Mouse (Mus musculus) limb, embryonic 15.5 days (tissue): ENCODE results near the gene Gm28374. TPM values are rescaled to one million over a fixed set of nuclear protein-coding genes. Genes with fewer than 3 reads are reported as not detected.
A peak's percentile ranks its signal among the peaks of the same experiment; 100 is the strongest.
"Not testable (repeated sequence)": the region's sequence is repeated elsewhere in the genome, so short reads cannot be mapped to it uniquely, and the experiment has no call there.

ENCODE experiments used
- ATAC-seq: fragments of 200-750 bp; cut with Nextera tagmentation; 2 replicates; pipeline ENCODE4 v1.8.0; 2017; ENCODE audit warnings: low read depth, moderate TSS enrichment; ENCODE audit not compliant: insufficient number of reproducible peaks, low FRiP score, low TSS enrichment
- H3K27ac ChIP-seq: fragments of 300-500 bp; sonication (generic); 2 replicates; pipeline ENCODE4 v1.5.1; 2015; ENCODE audit warnings: moderate library complexity, mild to moderate bottlenecking, inconsistent platforms
- H3K27me3 ChIP-seq: fragments of 300-500 bp; sonication (generic); 2 replicates; pipeline ENCODE4 v1.6.1; 2015; ENCODE audit warnings: inconsistent platforms
- H3K36me3 ChIP-seq: fragments of 300-500 bp; sonication (generic); 2 replicates; pipeline ENCODE4 v1.6.1; 2015; ENCODE audit warnings: inconsistent platforms
- H3K4me1 ChIP-seq: fragments of 300-500 bp; sonication (generic); 2 replicates; pipeline ENCODE4 v1.6.1; 2015; ENCODE audit warnings: inconsistent platforms
- H3K4me2 ChIP-seq: fragments of 300-500 bp; sonication (generic); 2 replicates; pipeline ENCODE4 v1.6.1; 2015; ENCODE audit warnings: mild to moderate bottlenecking, inconsistent platforms
- H3K4me3 ChIP-seq: fragments of 300-500 bp; sonication (generic); 2 replicates; pipeline ENCODE4 v1.5.1; 2015; ENCODE audit warnings: mild to moderate bottlenecking, inconsistent platforms
- H3K9ac ChIP-seq: fragments of 300-500 bp; sonication (generic); 2 replicates; pipeline ENCODE4 v1.6.1; 2015; ENCODE audit warnings: inconsistent platforms
- H3K9me3 ChIP-seq: fragments of 300-500 bp; sonication (generic); 2 replicates; pipeline ENCODE4 v1.6.1; 2016; ENCODE audit warnings: inconsistent platforms
- WGBS: fragments of 180-500 bp; shearing (Covaris S2); methylation state at CpG from one replicate; pipeline ENCODE4 v1.1.7; 2015; 5-methylcytosine and 5-hydroxymethylcytosine counted together
- polyA plus RNA-seq: library from polyadenylated mRNA; unstranded; fragments of >200 nt; fragmentation: Nextera tagmentation; extraction: Ambion mirVana; gene quantifications from 2 replicates; pipeline ENCODE4 v1.2.1, GENCODE M21; 2015

Gm28374 gene
- polyA plus RNA-seq: 1.8 and 1.9 TPM in 2 replicates

DNA sequence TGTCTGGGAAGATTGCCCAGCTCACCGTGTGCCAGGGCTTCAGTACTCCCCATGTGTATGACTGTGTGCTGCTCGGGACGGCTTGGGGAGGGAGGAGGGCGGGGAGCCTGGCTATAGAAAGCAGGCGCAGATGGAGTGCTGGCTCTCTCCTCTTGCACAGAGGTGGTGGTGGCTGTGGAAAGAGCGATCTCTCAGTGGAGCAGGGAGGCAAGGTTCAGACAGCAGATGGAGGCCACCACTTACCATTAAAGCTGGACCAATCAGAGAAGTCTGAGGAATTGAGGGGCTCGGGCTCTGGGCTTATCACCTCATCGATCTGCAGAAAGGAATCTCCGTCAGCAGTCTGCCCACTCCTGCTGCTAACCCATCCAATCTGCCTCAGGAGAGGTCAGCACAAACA is at the start of gene Gm28374:
Gm28374 (minus strand) TSS at position 101 of the 400 bp plus-strand sequence.
- H3K27ac ChIP-seq: no peak within 1 kb of the TSS
- H3K9ac ChIP-seq: no peak within 1 kb of the TSS
- WGBS: 89% methylated on average over 9 of the region's 9 CpGs
- H3K36me3 ChIP-seq: peaks cover 41% of the 10 kb centered on the region
- ATAC-seq: no peak
- H3K4me3 ChIP-seq: no peak within 1 kb of the TSS
- H3K9me3 ChIP-seq: no peaks in the 10 kb centered on the region
- peaks cover 22% of the 10 kb centered on the region for H3K4me1 ChIP-seq
- H3K4me2 ChIP-seq: no peak within 1 kb of the TSS
- H3K27me3 ChIP-seq: no peaks in the 10 kb centered on the region

DNA sequence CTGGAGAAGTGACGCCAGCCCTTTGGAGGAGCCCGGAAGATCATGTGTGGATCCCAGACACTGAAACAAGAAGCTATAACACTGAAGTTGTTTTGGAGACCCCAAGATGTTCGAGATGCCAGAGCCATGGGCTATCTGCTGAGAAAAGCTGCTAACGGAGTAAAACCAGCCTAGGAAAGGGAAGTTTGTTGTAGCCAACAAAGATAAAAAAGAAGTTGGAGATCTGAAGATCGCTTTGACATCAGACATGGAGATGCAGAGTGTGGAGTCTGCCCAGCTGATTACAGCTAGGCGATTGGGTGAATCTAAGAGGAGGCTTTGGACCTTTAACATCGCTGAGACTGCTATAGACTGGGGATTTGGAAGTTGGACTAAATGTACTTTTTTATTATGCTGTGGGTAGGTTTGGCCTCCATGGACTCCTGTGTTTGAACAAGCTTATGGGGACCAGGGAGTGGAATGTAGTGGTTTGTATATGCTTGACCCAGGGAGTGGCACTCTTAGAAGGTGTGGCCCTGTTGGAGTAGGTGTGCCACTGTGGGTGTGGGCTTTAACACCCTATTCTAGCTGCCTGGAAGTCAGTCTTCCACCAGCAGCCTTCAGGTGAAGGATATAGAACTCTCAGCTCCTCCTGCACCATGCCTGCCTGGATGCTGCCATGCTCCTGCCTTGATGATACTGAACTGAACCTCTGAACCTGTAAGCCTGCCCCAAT is 48.5 kb upstream of the Gm28374 start:
- H3K4me3 ChIP-seq, ATAC-seq, H3K4me1 ChIP-seq, H3K9ac ChIP-seq, H3K4me2 ChIP-seq, H3K27ac ChIP-seq, H3K9me3 ChIP-seq, H3K27me3 ChIP-seq: not testable (repeated sequence)
- peaks cover 16% of the 10 kb centered on the region for H3K36me3 ChIP-seq
- 70% methylated on average over 7 of the region's 7 CpGs for WGBS

DNA sequence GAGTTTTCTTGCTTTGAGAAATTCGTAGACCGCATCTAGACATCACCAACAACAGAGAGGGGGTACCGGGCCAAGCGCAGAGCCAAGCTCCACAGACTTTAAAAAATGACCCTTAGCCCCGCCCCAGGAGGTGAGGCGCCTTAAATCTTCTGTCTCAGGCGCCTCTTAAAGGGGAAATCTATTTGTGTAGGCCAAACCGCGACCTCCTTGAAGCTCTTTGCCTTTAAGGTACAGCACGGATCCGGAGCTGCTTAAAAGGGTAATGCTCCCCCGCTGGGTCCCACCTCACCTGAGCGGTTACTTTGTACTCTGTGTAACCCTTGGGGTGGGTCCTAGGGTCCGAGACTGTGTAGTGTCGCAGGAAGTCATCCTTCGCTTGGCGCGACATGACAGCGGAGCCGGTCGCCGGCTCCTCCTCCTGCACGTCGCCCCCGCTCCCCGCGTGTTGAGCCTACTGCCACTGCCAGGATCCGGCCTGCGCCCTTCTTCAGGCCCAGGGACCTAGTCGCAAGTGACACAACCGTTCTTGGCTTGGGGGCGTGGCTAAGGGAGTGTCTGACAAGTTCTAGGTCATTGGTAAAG is 45.8 kb upstream of the Gm28374 start, which contains the start of gene Snx15:
Snx15 (minus strand) TSS at position 545 of the 582 bp plus-strand sequence.
- peaks cover 6% of the 10 kb centered on the region; the same call in 1 of the 2 replicates for H3K4me1 ChIP-seq
- no peaks in the 10 kb centered on the region for H3K36me3 ChIP-seq
- H3K4me2 ChIP-seq: peak within 1 kb of the TSS; percentile 58
- no peaks in the 10 kb centered on the region for H3K9me3 ChIP-seq
- peak within 1 kb of the TSS; percentile 63 for H3K4me3 ChIP-seq
- ATAC-seq: peak; percentile 90
- WGBS: under 1% methylated on average over 32 of the region's 32 CpGs
- H3K9ac ChIP-seq: peak within 1 kb of the TSS; percentile 64
- no peaks in the 10 kb centered on the region for H3K27me3 ChIP-seq
- H3K27ac ChIP-seq: peak within 1 kb of the TSS; percentile 94

DNA sequence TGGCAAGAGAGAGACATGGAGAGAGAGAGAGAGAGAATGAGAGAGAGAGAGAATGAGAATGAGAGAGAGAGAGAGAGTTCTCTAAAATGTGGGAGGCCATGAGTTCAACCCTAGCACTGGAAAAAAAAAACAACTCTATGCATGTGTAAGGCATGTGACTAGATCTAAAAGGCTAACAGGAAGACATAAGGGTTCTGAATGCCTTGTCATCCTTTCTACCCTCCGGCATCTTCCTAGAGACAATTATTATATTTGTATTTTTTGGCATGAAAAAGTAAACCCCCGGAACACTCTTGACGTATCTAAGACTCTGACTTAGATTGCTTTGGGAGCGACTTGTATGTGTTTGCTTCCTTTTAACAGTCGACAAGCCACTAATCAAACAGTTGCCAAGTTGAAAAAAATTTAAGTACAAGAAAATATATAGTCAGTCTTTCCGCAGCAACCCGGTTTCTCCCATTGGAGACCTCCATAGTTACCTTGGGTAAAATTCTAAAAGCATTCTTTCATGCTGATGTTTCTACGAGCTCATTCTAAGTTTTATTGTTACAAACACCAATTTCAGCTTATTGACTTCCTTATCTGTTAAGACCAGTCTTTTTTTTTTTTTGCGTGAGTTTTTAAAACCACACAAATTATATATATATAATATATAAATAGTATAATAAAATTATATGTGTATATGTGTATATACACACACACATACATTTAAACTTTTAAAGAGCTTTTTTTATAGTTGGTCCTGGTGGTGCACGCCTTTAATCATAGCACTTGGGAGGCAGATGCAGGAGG is 44.9 kb upstream of the Gm28374 start:
- Histone ChIP-seq H3K4me3 (peak overlapping the region; percentile 63), H3K4me1 (peaks cover 6% of the 10 kb centered on the region; the same call in 1 of the 2 replicates), H3K27ac (peak overlapping the region; percentile 94; the same call in 1 of the 2 replicates), H3K9me3 (no peaks in the 10 kb centered on the region), H3K27me3 (no peaks in the 10 kb centered on the region), H3K36me3 (no peaks in the 10 kb centered on the region), H3K4me2 (peak overlapping the region; percentile 58), H3K9ac (no peak overlapping the region)
- WGBS: 66% methylated on average over 10 of the region's 10 CpGs
- no peak for ATAC-seq

DNA sequence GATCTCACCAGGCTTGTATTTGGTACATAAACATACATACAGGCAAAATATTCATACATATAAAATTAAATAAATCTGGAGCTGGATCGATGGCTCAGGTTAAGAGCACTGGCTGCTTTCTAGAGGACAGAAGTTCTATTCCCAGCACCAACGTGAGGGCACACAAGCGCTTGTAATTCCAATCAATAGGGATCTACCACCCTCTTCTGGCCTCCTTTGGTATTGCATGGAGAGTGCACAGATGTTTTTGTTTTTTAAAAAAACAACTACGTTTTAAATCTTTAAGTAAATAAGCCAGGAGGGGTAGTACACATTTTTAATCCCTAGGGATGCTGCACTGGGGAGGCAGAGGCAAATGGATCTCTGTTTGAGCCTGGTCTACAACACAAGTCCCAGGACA is 44.2 kb upstream of the Gm28374 start:
- Histone ChIP-seq H3K27ac (no peak overlapping the region), H3K4me2 (no peak overlapping the region), H3K4me1 (peaks cover 8% of the 10 kb centered on the region; the same call in 1 of the 2 replicates), H3K9me3 (no peaks in the 10 kb centered on the region), H3K9ac (no peak overlapping the region), H3K36me3 (peaks cover 4% of the 10 kb centered on the region), H3K27me3 (no peaks in the 10 kb centered on the region), H3K4me3 (no peak overlapping the region)
- WGBS: 27% methylated on average over 4 of the region's 4 CpGs
- no peak for ATAC-seq

DNA sequence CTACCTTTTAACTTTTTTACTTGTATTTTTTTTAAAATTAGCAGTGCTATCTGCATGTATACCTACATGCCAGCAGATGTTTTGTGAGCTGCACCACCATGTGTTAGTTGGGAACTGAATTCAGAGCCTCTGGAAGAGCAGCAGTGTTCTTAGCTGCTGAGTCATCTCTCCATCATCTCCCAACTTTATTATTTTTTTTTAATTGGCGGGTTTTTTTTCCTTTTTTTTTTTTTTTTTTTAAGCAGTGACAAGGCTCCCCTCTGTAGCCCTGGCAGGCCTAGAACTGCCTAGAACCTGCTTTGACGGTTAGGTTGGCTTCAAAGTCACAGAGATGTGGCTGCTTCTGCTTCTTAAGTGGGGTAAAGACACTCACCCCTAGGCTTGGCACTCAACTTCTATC is 42.8 kb upstream of the Gm28374 start:
- Histone ChIP-seq H3K4me1 (peaks cover 8% of the 10 kb centered on the region; the same call in 1 of the 2 replicates), H3K9me3 (no peaks in the 10 kb centered on the region), H3K4me3 (no peak overlapping the region), H3K27me3 (no peaks in the 10 kb centered on the region), H3K36me3 (peaks cover 8% of the 10 kb centered on the region), H3K27ac (no peak overlapping the region), H3K4me2 (no peak overlapping the region), H3K9ac (no peak overlapping the region)
- no peak for ATAC-seq
- 73% methylated on average over 2 of the region's 2 CpGs for WGBS

DNA sequence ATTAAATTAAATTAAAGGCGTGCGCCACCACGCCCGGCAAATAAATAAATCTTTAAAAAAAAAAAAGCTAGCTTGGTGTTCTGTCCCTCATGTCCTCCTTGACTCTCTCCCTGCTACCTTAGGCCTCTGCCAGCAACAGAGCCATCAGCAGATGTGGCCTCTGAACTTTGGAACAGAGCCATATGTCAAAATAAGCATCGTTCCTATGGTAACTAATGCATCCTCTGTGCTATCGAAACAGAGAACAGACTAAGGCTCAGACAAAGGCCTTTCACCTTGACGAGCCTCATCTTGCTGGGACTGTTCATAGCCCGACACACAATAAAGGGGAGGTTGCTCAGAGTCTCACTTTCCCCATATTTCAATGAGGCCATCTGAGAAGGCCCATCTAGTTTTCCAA is 41.3 kb upstream of the Gm28374 start:
- H3K9ac ChIP-seq: no peak overlapping the region
- 67% methylated on average over 8 of the region's 8 CpGs for WGBS
- no peak for ATAC-seq
- no peak overlapping the region for H3K4me2 ChIP-seq
- H3K27me3 ChIP-seq: no peaks in the 10 kb centered on the region
- H3K36me3 ChIP-seq: peaks cover 12% of the 10 kb centered on the region
- H3K4me1 ChIP-seq: peaks cover 10% of the 10 kb centered on the region; the same call in 1 of the 2 replicates
- H3K4me3 ChIP-seq: no peak overlapping the region
- no peak overlapping the region for H3K27ac ChIP-seq
- H3K9me3 ChIP-seq: no peaks in the 10 kb centered on the region

DNA sequence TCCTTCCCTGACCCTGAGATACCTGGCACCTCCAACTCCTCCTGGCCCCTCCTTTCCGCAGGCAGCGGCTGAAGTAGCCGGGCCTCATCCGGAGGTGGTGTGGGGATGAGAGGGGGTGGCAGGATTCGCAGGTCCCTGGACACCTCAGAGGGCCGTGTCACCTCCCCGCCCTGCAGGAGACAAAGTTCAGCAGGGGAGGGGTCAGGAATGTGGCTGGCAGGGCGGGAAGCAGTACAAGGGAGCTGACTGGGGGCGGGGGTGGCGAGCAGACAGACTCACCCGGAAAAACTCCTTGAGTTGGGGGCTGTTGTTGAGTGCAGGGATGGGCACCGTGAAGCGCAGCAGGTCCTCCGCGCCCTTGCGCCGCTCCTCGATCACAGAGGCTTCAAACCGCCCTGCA is 39.7 kb upstream of the Gm28374 start:
- H3K27me3 ChIP-seq: no peaks in the 10 kb centered on the region
- peaks cover 17% of the 10 kb centered on the region for H3K4me1 ChIP-seq
- no peak overlapping the region for H3K9ac ChIP-seq
- no peak overlapping the region for H3K4me3 ChIP-seq
- no peak overlapping the region for H3K27ac ChIP-seq
- no peak overlapping the region for H3K4me2 ChIP-seq
- WGBS: 27% methylated on average over 19 of the region's 19 CpGs
- H3K9me3 ChIP-seq: no peaks in the 10 kb centered on the region
- ATAC-seq: no peak
- peaks cover 12% of the 10 kb centered on the region for H3K36me3 ChIP-seq

DNA sequence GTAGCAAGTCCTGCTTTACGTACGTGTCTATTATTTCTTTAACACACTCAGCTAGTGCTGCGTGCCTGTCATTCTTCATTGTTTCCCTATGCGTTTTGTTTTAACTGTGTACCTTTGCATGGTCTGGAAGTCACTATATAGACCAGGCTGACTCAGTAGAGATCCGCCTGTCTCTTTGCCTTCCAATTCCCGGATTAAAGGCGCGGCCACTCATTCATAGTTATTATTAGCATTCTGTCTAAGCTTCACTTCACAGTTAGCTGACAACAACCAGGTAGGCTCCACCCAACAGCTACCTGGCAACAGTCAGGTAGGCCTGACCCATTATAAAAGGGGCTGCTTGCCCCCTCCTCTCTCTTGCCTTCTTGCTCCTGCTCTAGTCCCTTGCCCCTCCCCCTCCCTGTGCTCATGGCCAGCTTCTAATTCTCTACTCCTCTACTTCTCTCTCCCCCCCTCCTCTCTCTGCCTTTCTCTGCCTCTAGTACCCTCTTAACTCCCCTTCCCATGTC is 36.7 kb upstream of the Gm28374 start:
- peak overlapping the region; percentile 67 for H3K9ac ChIP-seq
- H3K4me2 ChIP-seq: peak overlapping the region; percentile 74
- H3K4me1 ChIP-seq: peaks cover 23% of the 10 kb centered on the region
- no peaks in the 10 kb centered on the region for H3K27me3 ChIP-seq
- H3K4me3 ChIP-seq: peak overlapping the region; percentile 66
- 2% methylated on average over 8 of the region's 8 CpGs for WGBS
- H3K36me3 ChIP-seq: peaks cover 40% of the 10 kb centered on the region
- ATAC-seq: no peak
- peak overlapping the region; percentile 95 for H3K27ac ChIP-seq
- H3K9me3 ChIP-seq: no peaks in the 10 kb centered on the region

DNA sequence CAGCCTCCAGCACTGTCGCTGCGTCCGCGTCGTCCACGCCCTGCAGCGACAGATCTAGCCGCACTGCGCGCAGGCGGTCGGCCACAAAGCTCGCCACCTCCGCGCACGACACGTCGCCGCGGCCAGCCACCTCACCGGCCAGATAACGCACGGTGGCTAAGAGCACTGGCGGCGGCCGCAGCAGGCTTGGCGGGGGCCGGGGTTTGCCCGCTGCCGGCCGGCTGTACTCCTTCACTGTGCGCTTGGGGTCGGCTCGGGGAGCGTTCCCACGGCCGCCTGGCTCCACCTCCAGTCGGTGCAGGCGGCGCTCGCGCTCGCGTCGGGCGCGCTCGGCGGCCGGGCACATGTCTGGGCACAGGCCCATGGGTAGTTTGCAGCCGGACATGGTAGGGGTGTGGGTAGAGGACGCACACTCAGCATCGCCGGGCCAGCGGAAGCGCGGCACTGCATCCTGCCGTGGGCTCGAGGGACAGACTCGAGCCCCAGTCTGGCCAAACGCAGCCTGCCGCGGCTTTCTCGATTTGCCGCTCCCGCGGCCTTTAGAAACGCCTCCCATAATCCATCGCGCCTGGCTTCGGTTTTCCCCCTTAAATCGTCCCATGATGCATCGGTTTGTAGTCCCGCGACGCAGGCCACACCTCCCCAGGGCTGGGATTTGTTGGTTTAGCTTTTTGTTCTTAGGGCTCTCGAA is 36.1 kb upstream of the Gm28374 start, which contains the start of gene Sac3d1:
Sac3d1 (minus strand) TSS at position 665 of the 691 bp plus-strand sequence.
- under 1% methylated on average over 77 of the region's 77 CpGs for WGBS
- peaks cover 23% of the 10 kb centered on the region for H3K4me1 ChIP-seq
- peak within 1 kb of the TSS; percentile 66 for H3K4me3 ChIP-seq
- H3K27me3 ChIP-seq: no peaks in the 10 kb centered on the region
- no peaks in the 10 kb centered on the region for H3K9me3 ChIP-seq
- ATAC-seq: peak; percentile 79
- H3K9ac ChIP-seq: peak within 1 kb of the TSS; percentile 67
- H3K4me2 ChIP-seq: peak within 1 kb of the TSS; percentile 74
- H3K27ac ChIP-seq: peak within 1 kb of the TSS; percentile 95
- H3K36me3 ChIP-seq: peaks cover 42% of the 10 kb centered on the region

DNA sequence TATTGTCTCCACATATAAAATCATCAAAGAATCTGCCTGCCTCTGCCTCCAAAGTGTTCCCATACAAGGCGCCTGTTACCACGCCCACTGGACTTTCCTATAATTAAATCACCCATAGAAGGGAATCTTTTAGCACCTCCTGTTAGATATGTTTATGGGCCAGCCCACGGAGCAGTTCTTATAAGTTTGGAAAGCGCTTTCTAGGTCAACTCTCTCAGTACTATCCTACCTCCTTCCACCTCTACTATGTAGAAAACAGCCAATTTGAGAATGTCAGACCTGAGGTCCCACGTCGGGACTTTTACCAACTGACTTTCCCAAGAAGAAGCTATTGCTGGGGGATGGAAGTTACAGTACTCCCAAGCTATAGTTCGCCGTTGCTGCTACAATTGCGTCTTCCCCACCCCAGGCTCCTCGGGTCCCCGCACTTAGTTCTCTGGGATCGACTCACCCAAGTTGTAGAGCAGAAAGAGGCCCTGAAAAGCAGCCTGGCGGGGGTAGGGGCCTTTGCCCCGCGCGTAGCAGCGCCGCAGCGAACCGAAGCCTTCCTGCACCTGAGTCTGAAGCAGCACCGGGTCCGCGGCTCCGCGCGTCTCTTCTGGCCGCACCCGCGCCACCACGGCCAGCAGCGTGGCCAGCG is 35.4 kb upstream of the Gm28374 start:
- Histone ChIP-seq H3K4me2 (peak overlapping the region; percentile 74), H3K9me3 (no peaks in the 10 kb centered on the region), H3K36me3 (peaks cover 46% of the 10 kb centered on the region), H3K27ac (peak overlapping the region; percentile 95), H3K27me3 (no peaks in the 10 kb centered on the region), H3K9ac (peak overlapping the region; percentile 67), H3K4me1 (peaks cover 23% of the 10 kb centered on the region), H3K4me3 (peak overlapping the region; percentile 66)
- WGBS: 4% methylated on average over 32 of the region's 32 CpGs
- no peak for ATAC-seq
